Mouse (Mus musculus) lung, adult 18-20 months (tissue): ENCODE measurements around the gene Qdpr.

Source experiments
- DNase-seq, 2 experiments: peaks; one replicate each; pipeline ENCODE4 v3.0.0; 2022; ENCODE audit warnings: mixed read lengths in 2 of 2

The Qdpr gene

GRCm38 (mm10) chr5:45449831-45450716 is at the start of gene Qdpr:
Qdpr (minus strand) TSS chr5:45450236.
- DNase-seq = peak; percentile 97 to 98

GRCm38 (mm10) chr5:45497564-45497963 is 47.5 kb upstream of the Qdpr start:
- no peak for DNase-seq

- DNase-seq = peak in 1 of 2 experiments; percentile 15
Observed at GRCm38 (mm10) chr5:45496930-45497550, 47.0 kb upstream of the Qdpr start.

- no peak for DNase-seq
Observed at GRCm38 (mm10) chr5:45496479-45496878, 46.4 kb upstream of the Qdpr start.

- DNase-seq = no peak
Observed at GRCm38 (mm10) chr5:45496042-45496441, 46.0 kb upstream of the Qdpr start.

- DNase-seq = peak; percentile 44 to 63
Observed at GRCm38 (mm10) chr5:45495429-45495975, 45.5 kb upstream of the Qdpr start.

- peak; percentile 10 to 29 for DNase-seq
Observed at GRCm38 (mm10) chr5:45494093-45494755, 44.2 kb upstream of the Qdpr start.

- peak; percentile 99 for DNase-seq
Observed at GRCm38 (mm10) chr5:45493191-45494092, 43.4 kb upstream of the Qdpr start, which contains the start of gene Lap3. Lap3 (plus strand) TSS chr5:45493374.

GRCm38 (mm10) chr5:45491776-45492175 is 41.7 kb upstream of the Qdpr start:
- no peak for DNase-seq

- no peak for DNase-seq
Observed at GRCm38 (mm10) chr5:45483654-45484053, 33.6 kb upstream of the Qdpr start.

GRCm38 (mm10) chr5:45482607-45483006 is 32.6 kb upstream of the Qdpr start:
- DNase-seq = no peak

- no peak for DNase-seq
Observed at GRCm38 (mm10) chr5:45481125-45481524, 31.1 kb upstream of the Qdpr start.

GRCm38 (mm10) chr5:45480066-45480465 is 30.0 kb upstream of the Qdpr start:
- no peak for DNase-seq

- no peak for DNase-seq
Observed at GRCm38 (mm10) chr5:45477601-45478000, 27.6 kb upstream of the Qdpr start.

GRCm38 (mm10) chr5:45476288-45476687 is 26.3 kb upstream of the Qdpr start:
- no peak for DNase-seq

- no peak for DNase-seq
Observed at GRCm38 (mm10) chr5:45475771-45476170, 25.7 kb upstream of the Qdpr start.

GRCm38 (mm10) chr5:45474758-45475157 is 24.7 kb upstream of the Qdpr start:
- DNase-seq = no peak

GRCm38 (mm10) chr5:45474215-45474614 is 24.2 kb upstream of the Qdpr start:
- peak in 1 of 2 experiments; percentile 54 for DNase-seq

- DNase-seq = no peak
Observed at GRCm38 (mm10) chr5:45473521-45473920, 23.5 kb upstream of the Qdpr start.

GRCm38 (mm10) chr5:45472880-45473450 is 22.9 kb upstream of the Qdpr start:
- peak; percentile 29 to 59 for DNase-seq

- DNase-seq = no peak
Observed at GRCm38 (mm10) chr5:45454456-45454855, 4.4 kb upstream of the Qdpr start.

GRCm38 (mm10) chr5:45453451-45453850 is 3.4 kb upstream of the Qdpr start, which contains the start of gene Clrn2:
Clrn2 (plus strand) TSS chr5:45453751.
- DNase-seq = no peak
